Mouse (Mus musculus): ENCODE measurements at regions not wholly inside any gene's neighbourhood (a gene's known extent, or its start where the extent isn't known, plus 50 kb on each side); places are given as distances from the start of the nearest gene placed in this dataset.

- no peak for DNase-seq (ENCODE audit: low spot score)
Measured at GRCm38 (mm10) chr1:106483008-106483407, 231.1 kb downstream of the Bcl2 start.

GRCm38 (mm10) chr1:106477670-106478355 lies 236.3 kb downstream of the Bcl2 start:
- peak; percentile 25 for DNase-seq (ENCODE audit: low spot score)

GRCm38 (mm10) chr1:106468021-106468420 lies 246.1 kb downstream of the Bcl2 start:
- DNase-seq (ENCODE audit: low spot score): no peak

- DNase-seq (ENCODE audit: low spot score): no peak
Measured at GRCm38 (mm10) chr1:106466644-106467043, 247.4 kb downstream of the Bcl2 start.

GRCm38 (mm10) chr1:106465977-106466302 lies 248.1 kb downstream of the Bcl2 start:
- peak; percentile 67 for DNase-seq (ENCODE audit: low spot score)

GRCm38 (mm10) chr1:106465243-106465976 lies 248.7 kb downstream of the Bcl2 start:
- peak; percentile 34 for DNase-seq (ENCODE audit: low spot score)

GRCm38 (mm10) chr1:106464726-106465125 lies 249.3 kb downstream of the Bcl2 start:
- peak; percentile 75 for DNase-seq (ENCODE audit: low spot score)

- no peak for DNase-seq (ENCODE audit: low spot score)
Measured at GRCm38 (mm10) chr1:106462595-106462994, 251.5 kb downstream of the Bcl2 start.

- DNase-seq (ENCODE audit: low spot score): no peak
Measured at GRCm38 (mm10) chr1:106462112-106462511, 252.0 kb downstream of the Bcl2 start.

- DNase-seq (ENCODE audit: low spot score): no peak
Measured at GRCm38 (mm10) chr1:106460957-106461356, 253.1 kb downstream of the Bcl2 start.

- DNase-seq (ENCODE audit: low spot score): no peak
Measured at GRCm38 (mm10) chr1:106449795-106450194, 264.3 kb downstream of the Bcl2 start.
